Mouse (Mus musculus) left cerebral cortex, postnatal 25 days (tissue): ENCODE data around the gene Syce2. TPM values are rescaled to one million over a fixed set of nuclear protein-coding genes. Genes with fewer than 3 reads are reported as not detected.
A peak's percentile ranks its signal among the peaks of the same experiment; 100 is the strongest.
"Not testable (repeated sequence)": the region's sequence is repeated elsewhere in the genome, so short reads cannot be mapped to it uniquely, and the experiment has no call there.

ENCODE experiments used
- DNase-seq, 2 experiments: peaks; one replicate each; pipeline ENCODE4 v3.0.0; 2022; ENCODE audit warnings: low spot score in 2 of 2, mixed read lengths in 1 of 2
- intact Hi-C: fragments of 180-260 bp; cut with DNase I; formaldehyde crosslinking; loops from one replicate; pipeline ENCODE4 v1.15.1; 2025
- total RNA-seq, 2 experiments: library from RNA; stranded (reverse); gene quantifications; 2 replicates each; pipeline ENCODE4 v1.2.3; 2021

The Syce2 gene
- total RNA-seq, 2 experiments from 2014 or later = 6.4 to 6.5 TPM

GRCm38 (mm10) chr8:84893709-84894134 is 21.8 kb downstream of the Syce2 start, which contains the start of gene Gcdh:
TSS of gene Gcdh (minus strand) at chr8:84893921.
- DNase-seq = peak; percentile 91 to 99
- intact Hi-C loops = no loop called here

GRCm38 (mm10) chr8:84895963-84896362 is 24.1 kb downstream of the Syce2 start:
- no peak for DNase-seq
- intact Hi-C loops = no loop called here

- DNase-seq = no peak
- intact Hi-C loops = no loop called here
Measured at GRCm38 (mm10) chr8:84901071-84901470, 29.2 kb downstream of the Syce2 start.

- intact Hi-C loops = loop anchor here (2.0 kb wide), 1 partner anchor 55 kb away; the partner anchor contains the start of gene Calr
- DNase-seq = no peak
Measured at GRCm38 (mm10) chr8:84901752-84902151, 29.8 kb downstream of the Syce2 start, which contains the start of gene Klf1. TSS of gene Klf1 (plus strand) at chr8:84901928.

GRCm38 (mm10) chr8:84902367-84902919 is 30.5 kb downstream of the Syce2 start:
- DNase-seq = peak in 1 of 2 experiments; percentile 37
- intact Hi-C loops = loop anchor here (2.0 kb wide), 1 partner anchor 56 kb away; the partner anchor contains the start of gene Calr

GRCm38 (mm10) chr8:84902920-84903661 is 31.2 kb downstream of the Syce2 start:
- peak; percentile 91 to 94 for DNase-seq
- intact Hi-C loops = loop anchor here (2.0 kb wide), 1 partner anchor 56 kb away; the partner anchor contains the start of gene Calr

- no peak for DNase-seq
- intact Hi-C loops = no loop called here
Measured at GRCm38 (mm10) chr8:84904351-84904750, 32.4 kb downstream of the Syce2 start.

GRCm38 (mm10) chr8:84907037-84907436 is 35.1 kb downstream of the Syce2 start:
- intact Hi-C loops = no loop called here
- DNase-seq = no peak

- intact Hi-C loops = no loop called here
Measured at GRCm38 (mm10) chr8:84907493-84907892, 35.6 kb downstream of the Syce2 start.

GRCm38 (mm10) chr8:84907979-84908378 is 36.1 kb downstream of the Syce2 start:
- DNase-seq, intact Hi-C loops: not testable (repeated sequence)

More at GRCm38 (mm10) chr8:84907493-84907892, 35.6 kb downstream of the Syce2 start:
- no peak for DNase-seq

- peak; percentile 83 to 90 for DNase-seq
- intact Hi-C loops = no loop called here
Measured at GRCm38 (mm10) chr8:84908421-84909161, 36.7 kb downstream of the Syce2 start, which contains the start of gene Dnase2a. TSS of gene Dnase2a (plus strand) at chr8:84908560.

GRCm38 (mm10) chr8:84909162-84909767 is 37.4 kb downstream of the Syce2 start:
- no peak for DNase-seq
- intact Hi-C loops = no loop called here

GRCm38 (mm10) chr8:84909949-84910348 is 38.0 kb downstream of the Syce2 start:
- no peak for DNase-seq
- intact Hi-C loops = no loop called here

- intact Hi-C loops = no loop called here
- no peak for DNase-seq
Measured at GRCm38 (mm10) chr8:84910551-84910950, 38.6 kb downstream of the Syce2 start.

- DNase-seq = no peak
- intact Hi-C loops = no loop called here
Measured at GRCm38 (mm10) chr8:84911854-84912253, 39.9 kb downstream of the Syce2 start.

GRCm38 (mm10) chr8:84912391-84912790 is 40.5 kb downstream of the Syce2 start:
- intact Hi-C loops = no loop called here
- DNase-seq = no peak

- intact Hi-C loops = no loop called here
- DNase-seq = peak; percentile 65 to 77
Measured at GRCm38 (mm10) chr8:84912895-84913501, 41.1 kb downstream of the Syce2 start.

- intact Hi-C loops = no loop called here
- DNase-seq = no peak
Measured at GRCm38 (mm10) chr8:84913502-84913900, 41.6 kb downstream of the Syce2 start.

- DNase-seq = peak in 1 of 2 experiments; percentile 28
Measured at GRCm38 (mm10) chr8:84913960-84914359, 42.0 kb downstream of the Syce2 start.

More at GRCm38 (mm10) chr8:84913960-84914359, 42.0 kb downstream of the Syce2 start:
- intact Hi-C loops = no loop called here
